Mouse (Mus musculus) cerebellum, adult 11 months (tissue): Measurements from ENCODE around the gene 9630041A04Rik.

ENCODE experiments used
- DNase-seq: peaks from one replicate; pipeline ENCODE4 v3.0.0; 2022

Gene 9630041A04Rik

DNA sequence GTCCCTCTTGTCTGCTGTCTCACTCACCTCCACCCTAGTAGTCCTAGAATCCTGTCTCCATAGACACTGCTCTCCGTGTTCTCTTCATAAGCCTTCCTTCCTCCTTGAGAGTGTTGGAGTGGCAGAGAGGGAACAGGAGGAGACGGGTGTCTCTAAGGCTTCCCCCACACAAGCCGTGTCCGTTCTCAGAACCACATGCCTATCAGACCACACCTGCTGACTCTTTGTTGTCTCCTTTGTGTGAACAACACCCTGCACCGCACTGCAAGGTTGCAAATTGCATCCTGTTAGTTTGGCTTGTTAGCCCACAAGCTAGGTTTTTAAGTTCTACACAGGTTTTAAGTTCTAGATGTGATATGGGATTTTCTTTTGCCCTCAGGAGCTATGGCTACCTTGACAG is 57.7 kb downstream of the 9630041A04Rik start:
- DNase-seq = no peak

GRCm38 (mm10) chr9:101922846-101923245 is 61.2 kb downstream of the 9630041A04Rik start:
- DNase-seq = no peak

DNA sequence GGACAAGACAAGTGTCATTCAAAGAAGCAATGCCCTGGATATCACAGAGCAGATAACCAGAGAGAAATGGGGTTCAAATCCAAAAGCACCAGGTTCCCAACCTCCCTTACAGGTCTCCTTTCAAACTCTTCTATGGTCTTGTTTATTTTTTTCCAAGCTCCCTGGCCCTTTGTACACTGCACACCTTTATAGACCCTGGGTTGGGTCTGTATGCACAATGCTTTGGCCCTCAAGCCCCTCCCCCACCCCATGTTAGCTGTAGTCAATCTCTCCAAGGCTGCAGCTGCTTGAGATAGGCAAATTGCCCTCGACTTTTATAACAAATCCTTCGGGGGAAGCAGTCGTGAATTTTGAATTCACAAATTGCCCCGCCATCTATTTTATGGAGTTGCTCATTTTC is 63.2 kb downstream of the 9630041A04Rik start:
- DNase-seq = no peak

DNA sequence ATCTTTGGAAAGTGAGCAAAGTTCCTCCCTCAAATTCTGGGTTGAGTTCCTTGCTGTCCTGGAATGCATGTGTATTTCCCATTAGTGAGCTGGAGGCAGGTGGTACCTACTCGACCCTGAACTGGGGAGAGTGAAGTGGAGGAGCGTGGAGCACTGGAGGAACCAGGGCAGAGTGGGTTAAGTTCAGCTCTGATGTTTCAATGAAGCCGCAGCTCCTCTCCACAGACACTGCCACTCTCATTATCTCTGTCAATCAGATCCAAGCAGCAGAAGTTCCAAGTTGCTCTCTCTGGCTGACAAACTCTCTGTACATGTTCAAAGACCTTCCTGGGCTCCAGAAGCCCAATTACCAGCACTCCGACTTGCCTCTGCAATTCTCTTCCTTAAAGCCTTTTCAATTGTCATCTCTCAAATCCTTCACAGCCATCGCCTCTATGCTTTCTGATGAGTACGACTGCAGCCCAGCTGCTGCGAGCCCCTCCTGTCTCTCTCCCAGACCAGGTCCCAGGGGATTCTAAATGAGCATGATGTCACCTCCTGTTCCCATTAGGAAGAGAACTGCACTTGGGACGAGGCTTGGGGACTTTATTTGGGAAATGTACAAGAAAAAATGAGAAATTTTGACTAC is 72.4 kb downstream of the 9630041A04Rik start:
- DNase-seq = no peak

GRCm38 (mm10) chr9:101934887-101935286 is 73.2 kb downstream of the 9630041A04Rik start:
- no peak for DNase-seq

DNA sequence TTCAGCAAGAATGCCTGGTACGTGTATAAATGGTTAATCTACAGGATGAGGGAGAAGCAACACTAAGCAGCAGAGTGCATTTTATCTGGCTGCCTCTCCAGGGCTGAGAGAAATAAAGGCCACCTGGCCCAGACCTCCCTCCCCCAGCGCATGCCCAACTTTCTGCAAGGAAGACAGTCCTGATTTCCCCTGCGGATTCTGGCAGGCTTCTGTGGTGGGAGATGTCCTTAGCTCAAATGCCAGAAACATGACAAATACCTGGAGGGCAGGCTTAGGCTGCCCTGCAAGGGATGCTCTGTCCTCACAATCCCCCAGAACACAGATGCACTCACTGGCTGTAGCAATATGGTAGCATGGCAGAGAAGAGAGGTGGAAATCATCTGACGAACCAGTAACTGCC is 76.4 kb downstream of the 9630041A04Rik start:
- no peak for DNase-seq

GRCm38 (mm10) chr9:101939006-101939405 is 77.4 kb downstream of the 9630041A04Rik start:
- DNase-seq = no peak

DNA sequence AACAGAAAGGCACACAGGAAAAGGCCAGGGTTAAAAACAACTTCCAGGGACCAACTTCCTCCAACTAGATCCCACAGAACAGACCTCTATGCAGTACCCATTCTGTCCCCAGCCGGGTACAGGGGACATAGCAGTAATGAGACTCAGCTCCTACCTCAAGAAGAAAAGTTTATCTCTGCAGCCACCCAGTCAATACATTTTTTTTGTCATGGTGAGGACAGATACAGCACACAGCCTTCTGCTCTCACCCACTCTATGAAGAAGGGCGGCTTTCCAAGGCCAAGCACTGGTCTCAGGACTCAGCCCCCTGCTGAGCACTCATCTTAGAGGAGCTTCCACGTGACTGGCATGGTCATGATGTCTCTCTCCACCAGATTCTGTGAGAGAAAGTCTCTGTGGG is 78.5 kb downstream of the 9630041A04Rik start:
- no peak for DNase-seq

DNA sequence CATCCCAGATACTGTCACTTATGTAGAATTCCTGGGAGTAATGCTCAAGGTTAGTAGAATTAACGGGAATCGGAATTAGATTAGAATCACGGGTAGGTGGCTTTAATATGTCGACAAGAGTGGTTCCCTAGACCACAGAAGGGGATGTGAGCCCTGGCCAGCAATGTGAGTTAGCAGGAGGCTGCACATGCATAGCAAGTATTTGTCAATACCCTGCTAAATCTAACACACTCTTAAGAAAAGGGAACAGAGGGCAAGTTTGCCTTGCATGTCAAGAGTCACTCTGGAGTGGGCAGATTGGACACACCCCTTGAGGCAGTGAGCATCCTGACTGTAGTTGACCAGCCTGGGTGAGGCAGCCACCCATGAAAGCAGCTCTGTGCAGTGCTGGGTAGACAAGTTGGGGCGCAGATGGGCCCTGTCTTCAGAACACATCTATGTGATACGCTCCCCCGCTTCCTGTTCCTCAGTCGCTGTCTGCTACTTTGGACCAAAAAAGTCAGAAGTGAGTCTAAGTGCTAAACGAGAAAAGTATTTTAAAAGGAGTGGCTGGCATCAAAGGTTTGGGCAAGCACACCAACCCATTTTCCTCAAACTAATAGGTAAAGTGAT is 80.5 kb downstream of the 9630041A04Rik start:
- no peak for DNase-seq

- peak; percentile 13 for DNase-seq
Observed at GRCm38 (mm10) chr9:101945326-101945725, 83.7 kb downstream of the 9630041A04Rik start.

DNA sequence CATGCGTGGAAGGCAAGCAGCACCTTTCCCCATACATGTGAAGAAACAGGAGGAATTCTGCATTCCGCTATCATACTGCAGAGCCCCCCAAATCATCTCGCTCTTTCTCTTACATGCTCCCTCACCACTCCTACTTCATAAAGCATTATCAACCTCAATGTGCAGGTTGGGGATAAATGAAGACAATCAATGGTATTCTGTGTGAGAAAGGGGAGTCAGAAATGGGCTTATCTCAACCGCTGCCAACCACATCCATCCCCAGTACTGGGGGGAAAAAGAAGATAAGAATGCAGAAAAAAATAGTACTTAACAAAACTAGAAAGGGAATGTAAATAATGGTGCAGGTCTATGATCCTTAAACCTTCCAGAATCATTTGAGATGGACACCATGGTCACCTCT is 84.2 kb downstream of the 9630041A04Rik start:
- no peak for DNase-seq

DNA sequence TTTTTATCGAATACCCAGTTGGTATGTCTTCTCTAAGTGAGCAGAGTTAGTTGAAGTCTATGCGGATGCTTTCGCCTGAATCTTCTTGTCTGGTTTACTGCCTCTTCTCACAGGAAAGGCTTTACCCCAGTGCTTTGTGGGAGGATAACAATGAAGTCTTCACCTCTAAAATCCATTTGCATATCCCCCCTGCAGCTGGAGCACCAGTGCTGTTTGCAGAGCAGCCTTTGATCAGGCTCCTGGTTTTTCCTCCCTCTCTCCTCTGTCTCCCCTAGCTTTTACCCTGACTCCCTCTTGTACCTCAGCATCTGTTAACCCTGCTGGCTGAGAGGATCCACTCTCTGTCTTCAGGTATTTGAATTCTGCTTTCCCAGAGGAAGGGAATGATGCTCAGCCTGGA is 88.5 kb downstream of the 9630041A04Rik start:
- DNase-seq = no peak

DNA sequence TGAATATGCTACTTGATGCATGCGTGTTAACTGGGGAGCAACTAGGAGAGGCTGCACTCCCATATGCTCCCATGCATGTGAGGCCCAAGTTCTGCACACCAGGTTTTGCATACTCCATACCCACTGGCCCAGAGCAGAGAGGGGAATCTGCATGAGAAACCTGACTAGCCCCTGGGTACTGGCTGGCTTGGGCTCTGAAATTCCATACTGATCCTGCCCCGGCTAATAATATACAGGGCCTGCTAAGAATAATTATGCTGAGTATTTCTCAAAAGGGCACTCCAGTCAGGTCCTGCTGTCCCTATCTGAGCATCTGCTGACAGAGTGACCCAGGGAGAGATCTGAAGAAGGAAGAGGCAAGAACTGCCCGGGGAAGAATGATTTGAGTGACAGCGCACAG is 92.9 kb downstream of the 9630041A04Rik start:
- DNase-seq = no peak

- DNase-seq = no peak
Observed at GRCm38 (mm10) chr9:101956228-101956627, 94.6 kb downstream of the 9630041A04Rik start.

DNA sequence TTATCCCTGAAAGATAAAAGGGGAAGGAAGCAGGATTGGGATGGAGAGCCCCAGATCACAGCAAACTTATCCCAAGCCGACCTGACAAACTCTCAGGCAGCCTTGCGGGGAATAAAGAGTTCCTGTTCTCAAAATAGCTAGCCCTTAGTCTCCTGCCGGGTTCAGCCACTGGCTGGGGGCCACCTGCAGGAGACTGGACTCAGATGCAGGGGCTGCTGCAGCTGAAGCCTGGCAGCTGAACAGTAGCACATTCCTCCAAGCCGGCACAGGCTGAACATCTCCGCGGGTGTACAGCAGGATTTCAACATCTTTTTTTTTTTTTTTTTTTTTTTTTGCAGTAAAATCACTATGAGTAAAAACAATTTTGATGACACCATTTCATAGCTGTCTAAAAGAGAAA is 110.2 kb downstream of the 9630041A04Rik start:
- DNase-seq = no peak

- DNase-seq = no peak
Observed at GRCm38 (mm10) chr9:101972314-101972713, 110.7 kb downstream of the 9630041A04Rik start.

- no peak for DNase-seq
Observed at GRCm38 (mm10) chr9:101976884-101977465, 115.3 kb downstream of the 9630041A04Rik start.

GRCm38 (mm10) chr9:101981161-101981560 is 119.5 kb downstream of the 9630041A04Rik start:
- DNase-seq = no peak

- DNase-seq = no peak
Observed at GRCm38 (mm10) chr9:101982378-101982777, 120.7 kb downstream of the 9630041A04Rik start.

GRCm38 (mm10) chr9:101986910-101987309 is 125.3 kb downstream of the 9630041A04Rik start:
- DNase-seq = no peak

DNA sequence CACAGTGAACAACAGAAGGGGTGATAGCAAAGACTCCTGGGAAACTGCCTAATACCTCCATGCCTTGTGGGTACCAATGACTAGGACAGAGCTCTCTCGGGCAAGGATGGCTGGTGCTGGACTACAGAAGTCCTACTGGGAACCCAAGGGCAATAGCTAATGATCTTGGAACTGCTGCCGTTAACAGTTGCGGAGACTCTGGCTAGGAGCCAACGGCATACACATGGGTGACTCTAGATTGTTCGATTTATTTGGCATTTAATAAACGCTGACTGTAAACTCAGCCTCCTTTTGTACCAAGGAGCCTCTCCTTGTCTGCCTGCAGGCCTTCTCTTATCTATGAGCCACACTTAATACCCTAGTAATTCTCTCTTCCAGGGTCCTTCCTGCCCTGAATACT is 128.4 kb downstream of the 9630041A04Rik start:
- DNase-seq = no peak

GRCm38 (mm10) chr9:101990836-101991235 is 129.2 kb downstream of the 9630041A04Rik start:
- DNase-seq = no peak
